Comparison of ENCODE assay signal across 8 mouse cellular contexts in genomic region chr8:10653282-10653681, GRCm38 (mm10).
DNase-seq lines count a peak whose midpoint lies in the region.

No protein-coding gene starts in this region.

- peak; percentile 8 for DNase-seq in embryo, embryonic 10 days (ENCODE audit: low spot score)
- no peak for DNase-seq in embryo, embryonic 10.5 days (ENCODE audit: low spot score)
- DNase-seq in urinary bladder, postnatal 14 days (ENCODE audit: low spot score): peak; percentile 46
- no peak for DNase-seq in urinary bladder, postnatal 4 days (ENCODE audit: low spot score in 2 of 2)
- peak; percentile 40 to 70 for DNase-seq in kidney, postnatal 25 days
- DNase-seq in layer of hippocampus, postnatal 10 days (ENCODE audit: low spot score in 2 of 2): no peak
- no peak for DNase-seq in frontal cortex, adult 2 months (ENCODE audit: extremely low spot score in 1 of 2, low spot score in 1 of 2)
- no peak for DNase-seq in layer of hippocampus, postnatal 25 days (ENCODE audit: extremely low spot score in 1 of 2, low spot score in 1 of 2)

Comparison
In these comparisons a context has a peak if more than half of its experiments do, and no peak if none do; other contexts are left out.
1. DNase-seq: peak in embryo, embryonic 10 days (single experiment), urinary bladder, postnatal 14 days (single experiment) and kidney, postnatal 25 days (2 of 2); none in embryo, embryonic 10.5 days (single experiment), urinary bladder, postnatal 4 days (0 of 2), layer of hippocampus, postnatal 10 days (0 of 2), frontal cortex, adult 2 months (0 of 2) and layer of hippocampus, postnatal 25 days (0 of 2).